Mouse (Mus musculus): ENCODE data around the gene Scfd2. TPM values are rescaled to one million over a fixed set of nuclear protein-coding genes. Genes with fewer than 3 reads are reported as not detected.

Gene Scfd2
- polyA plus RNA-seq, 1 experiment from 2014 or later, result 15.0 TPM

- H3K4me1 ChIP-seq (ENCODE audit: control insufficient read depth, insufficient read depth, low read length), result peaks cover 22% of the 10 kb centered on the region
- ATAC-seq (replicated peaks; ENCODE audit: extremely low read depth, insufficient read depth, low FRiP score), result no peak
- no peak overlapping the region for H3K9ac ChIP-seq (ENCODE audit: low read length)
- H3K4me2 ChIP-seq (ENCODE audit: low read depth, low read length), result no peak overlapping the region
- no peak overlapping the region for H3K27ac ChIP-seq (ENCODE audit: low read length)
- WGBS, result 50% methylated on average over 4 of the region's 4 CpGs
- no peaks in the 10 kb centered on the region for H3K9me3 ChIP-seq (replicated peaks; ENCODE audit: control insufficient read depth, low read length)
- H3K36me3 ChIP-seq (ENCODE audit: control insufficient read depth, insufficient read depth), result no peaks in the 10 kb centered on the region
- H3K27me3 ChIP-seq (ENCODE audit: control insufficient read depth, insufficient read depth, low read length), result no peaks in the 10 kb centered on the region
- no peak overlapping the region for H3K4me3 ChIP-seq (ENCODE audit: low read length)
These were observed 245.3 kb downstream of the Scfd2 start for GRCm38 (mm10) chr5:74286301-74286700.

- no peak for ATAC-seq (replicated peaks; ENCODE audit: extremely low read depth, insufficient read depth, low FRiP score)
- Histone ChIP-seq H3K4me1 (ENCODE audit: control insufficient read depth, insufficient read depth, low read length) (peaks cover 24% of the 10 kb centered on the region), H3K27me3 (ENCODE audit: control insufficient read depth, insufficient read depth, low read length) (no peaks in the 10 kb centered on the region), H3K9me3 (replicated peaks; ENCODE audit: control insufficient read depth, low read length) (no peaks in the 10 kb centered on the region), H3K9ac (ENCODE audit: low read length) (no peak overlapping the region), H3K27ac (ENCODE audit: low read length) (peak overlapping the region; percentile 60), H3K36me3 (ENCODE audit: control insufficient read depth, insufficient read depth) (no peaks in the 10 kb centered on the region), H3K4me3 (ENCODE audit: low read length) (no peak overlapping the region), H3K4me2 (ENCODE audit: low read depth, low read length) (no peak overlapping the region)
- WGBS, result 43% methylated on average over 7 of the region's 7 CpGs
These were observed 245.8 kb downstream of the Scfd2 start for GRCm38 (mm10) chr5:74285764-74286163.

- no peaks in the 10 kb centered on the region for H3K36me3 ChIP-seq (ENCODE audit: control insufficient read depth, insufficient read depth)
- no peak overlapping the region for H3K27ac ChIP-seq (ENCODE audit: low read length)
- WGBS, result 72% methylated on average over 2 of the region's 2 CpGs
- no peak overlapping the region for H3K4me3 ChIP-seq (ENCODE audit: low read length)
- no peak for ATAC-seq (replicated peaks; ENCODE audit: extremely low read depth, insufficient read depth, low FRiP score)
- no peak overlapping the region for H3K4me2 ChIP-seq (ENCODE audit: low read depth, low read length)
- H3K27me3 ChIP-seq (ENCODE audit: control insufficient read depth, insufficient read depth, low read length), result no peaks in the 10 kb centered on the region
- H3K4me1 ChIP-seq (ENCODE audit: control insufficient read depth, insufficient read depth, low read length), result peaks cover 24% of the 10 kb centered on the region
- H3K9me3 ChIP-seq (replicated peaks; ENCODE audit: control insufficient read depth, low read length), result no peaks in the 10 kb centered on the region
- no peak overlapping the region for H3K9ac ChIP-seq (ENCODE audit: low read length)
These were observed 246.3 kb downstream of the Scfd2 start for GRCm38 (mm10) chr5:74285289-74285688.

- no peaks in the 10 kb centered on the region for H3K27me3 ChIP-seq (ENCODE audit: control insufficient read depth, insufficient read depth, low read length)
- peak; percentile 53; the same call in 1 of the 2 replicates for ATAC-seq (replicated peaks; ENCODE audit: extremely low read depth, insufficient read depth, low FRiP score)
- no peak overlapping the region for H3K4me3 ChIP-seq (ENCODE audit: low read length)
- no peaks in the 10 kb centered on the region for H3K36me3 ChIP-seq (ENCODE audit: control insufficient read depth, insufficient read depth)
- H3K9me3 ChIP-seq (replicated peaks; ENCODE audit: control insufficient read depth, low read length), result no peaks in the 10 kb centered on the region
- H3K9ac ChIP-seq (ENCODE audit: low read length), result no peak overlapping the region
- no peak overlapping the region for H3K4me2 ChIP-seq (ENCODE audit: low read depth, low read length)
- H3K4me1 ChIP-seq (ENCODE audit: control insufficient read depth, insufficient read depth, low read length), result peaks cover 24% of the 10 kb centered on the region
- WGBS, result 27% methylated on average over 8 of the region's 8 CpGs
- H3K27ac ChIP-seq (ENCODE audit: low read length), result no peak overlapping the region
These were observed 248.0 kb downstream of the Scfd2 start for GRCm38 (mm10) chr5:74283545-74283944.

- H3K27me3 ChIP-seq (ENCODE audit: control insufficient read depth, insufficient read depth, low read length), result no peaks in the 10 kb centered on the region
- 0 out of 2 replicates have a peak overlapping the region, but pooled peaks have one; percentile 7 for H3K9ac ChIP-seq (ENCODE audit: low read length)
- H3K36me3 ChIP-seq (ENCODE audit: control insufficient read depth, insufficient read depth), result no peaks in the 10 kb centered on the region
- peaks cover 24% of the 10 kb centered on the region for H3K4me1 ChIP-seq (ENCODE audit: control insufficient read depth, insufficient read depth, low read length)
- peak overlapping the region; percentile 44 for H3K27ac ChIP-seq (ENCODE audit: low read length)
- WGBS, result 43% methylated on average over 8 of the region's 8 CpGs
- H3K4me3 ChIP-seq (ENCODE audit: low read length), result no peak overlapping the region
- ATAC-seq (replicated peaks; ENCODE audit: extremely low read depth, insufficient read depth, low FRiP score), result 0 out of 2 replicates have a peak, but pooled peaks have one; percentile 39
- no peak overlapping the region for H3K4me2 ChIP-seq (ENCODE audit: low read depth, low read length)
- no peaks in the 10 kb centered on the region for H3K9me3 ChIP-seq (replicated peaks; ENCODE audit: control insufficient read depth, low read length)
These were observed 250.1 kb downstream of the Scfd2 start for GRCm38 (mm10) chr5:74281480-74281879.

- Histone ChIP-seq H3K4me3 (ENCODE audit: low read length) (no peak overlapping the region), H3K36me3 (ENCODE audit: control insufficient read depth, insufficient read depth) (no peaks in the 10 kb centered on the region), H3K27ac (ENCODE audit: low read length) (no peak overlapping the region), H3K4me1 (ENCODE audit: control insufficient read depth, insufficient read depth, low read length) (peaks cover 19% of the 10 kb centered on the region), H3K9ac (ENCODE audit: low read length) (no peak overlapping the region), H3K27me3 (ENCODE audit: control insufficient read depth, insufficient read depth, low read length) (no peaks in the 10 kb centered on the region), H3K4me2 (ENCODE audit: low read depth, low read length) (no peak overlapping the region), H3K9me3 (replicated peaks; ENCODE audit: control insufficient read depth, low read length) (no peaks in the 10 kb centered on the region)
- ATAC-seq (replicated peaks; ENCODE audit: extremely low read depth, insufficient read depth, low FRiP score), result no peak
- 65% methylated on average over 7 of the region's 7 CpGs for WGBS
These were observed 251.9 kb downstream of the Scfd2 start for GRCm38 (mm10) chr5:74279673-74280072.

GRCm38 (mm10) chr5:74278428-74278827 is 253.1 kb downstream of the Scfd2 start:
- no peak for ATAC-seq (replicated peaks; ENCODE audit: extremely low read depth, insufficient read depth, low FRiP score)
- H3K9me3 ChIP-seq (replicated peaks; ENCODE audit: control insufficient read depth, low read length), result no peaks in the 10 kb centered on the region
- no peak overlapping the region for H3K27ac ChIP-seq (ENCODE audit: low read length)
- peak overlapping the region; percentile 13; the same call in 1 of the 2 replicates for H3K9ac ChIP-seq (ENCODE audit: low read length)
- H3K4me1 ChIP-seq (ENCODE audit: control insufficient read depth, insufficient read depth, low read length), result peaks cover 22% of the 10 kb centered on the region
- H3K4me2 ChIP-seq (ENCODE audit: low read depth, low read length), result no peak overlapping the region
- H3K36me3 ChIP-seq (ENCODE audit: control insufficient read depth, insufficient read depth), result no peaks in the 10 kb centered on the region
- WGBS, result 64% methylated on average over 7 of the region's 7 CpGs
- no peak overlapping the region for H3K4me3 ChIP-seq (ENCODE audit: low read length)
- H3K27me3 ChIP-seq (ENCODE audit: control insufficient read depth, insufficient read depth, low read length), result no peaks in the 10 kb centered on the region

- peak; percentile 18; the same call in 1 of the 2 replicates for ATAC-seq (replicated peaks; ENCODE audit: extremely low read depth, insufficient read depth, low FRiP score)
- Histone ChIP-seq H3K4me1 (ENCODE audit: control insufficient read depth, insufficient read depth, low read length) (peaks cover 24% of the 10 kb centered on the region), H3K9me3 (replicated peaks; ENCODE audit: control insufficient read depth, low read length) (no peaks in the 10 kb centered on the region), H3K9ac (ENCODE audit: low read length) (no peak overlapping the region), H3K4me3 (ENCODE audit: low read length) (no peak overlapping the region), H3K36me3 (ENCODE audit: control insufficient read depth, insufficient read depth) (no peaks in the 10 kb centered on the region), H3K27ac (ENCODE audit: low read length) (peak overlapping the region; percentile 4; the same call in 1 of the 2 replicates), H3K27me3 (ENCODE audit: control insufficient read depth, insufficient read depth, low read length) (no peaks in the 10 kb centered on the region), H3K4me2 (ENCODE audit: low read depth, low read length) (no peak overlapping the region)
- 0% methylated on average over 3 of the region's 3 CpGs for WGBS
These were observed 253.8 kb downstream of the Scfd2 start for GRCm38 (mm10) chr5:74277712-74278111.

GRCm38 (mm10) chr5:74277216-74277615 is 254.3 kb downstream of the Scfd2 start:
- Histone ChIP-seq H3K4me2 (ENCODE audit: low read depth, low read length) (no peak overlapping the region), H3K36me3 (ENCODE audit: control insufficient read depth, insufficient read depth) (no peaks in the 10 kb centered on the region), H3K9me3 (replicated peaks; ENCODE audit: control insufficient read depth, low read length) (no peaks in the 10 kb centered on the region), H3K4me3 (ENCODE audit: low read length) (no peak overlapping the region), H3K9ac (ENCODE audit: low read length) (no peak overlapping the region), H3K4me1 (ENCODE audit: control insufficient read depth, insufficient read depth, low read length) (peaks cover 24% of the 10 kb centered on the region), H3K27ac (ENCODE audit: low read length) (peak overlapping the region; percentile 4; the same call in 1 of the 2 replicates), H3K27me3 (ENCODE audit: control insufficient read depth, insufficient read depth, low read length) (no peaks in the 10 kb centered on the region)
- ATAC-seq (replicated peaks; ENCODE audit: extremely low read depth, insufficient read depth, low FRiP score), result no peak
- 80% methylated on average over 5 of the region's 5 CpGs for WGBS
